Mouse (Mus musculus): ENCODE measurements around the gene Serac1.

Serac1 gene

GRCm38 (mm10) chr17:6079287-6080122, at the start of gene Serac1, which contains the start of gene Gtf2h5:
TSS of gene Serac1 (minus strand) at chr17:6079741.
TSS of gene Gtf2h5 (plus strand) at chr17:6079786.
- peak; percentile 98 for DNase-seq (ENCODE audit: inconsistent ontology term)

- peak; percentile 54 for DNase-seq (ENCODE audit: inconsistent ontology term)
Measured at GRCm38 (mm10) chr17:6128039-6128438, 48.5 kb upstream of the Serac1 start.

- DNase-seq (ENCODE audit: inconsistent ontology term), result no peak
Measured at GRCm38 (mm10) chr17:6125441-6125840, 45.9 kb upstream of the Serac1 start.

- DNase-seq (ENCODE audit: inconsistent ontology term), result no peak
Measured at GRCm38 (mm10) chr17:6123776-6124175, 44.2 kb upstream of the Serac1 start.

GRCm38 (mm10) chr17:6118861-6119260, 39.3 kb upstream of the Serac1 start:
- DNase-seq (ENCODE audit: inconsistent ontology term), result no peak

- no peak for DNase-seq (ENCODE audit: inconsistent ontology term)
Measured at GRCm38 (mm10) chr17:6117917-6118316, 38.4 kb upstream of the Serac1 start.

- peak; percentile 62 for DNase-seq (ENCODE audit: inconsistent ontology term)
Measured at GRCm38 (mm10) chr17:6117148-6117725, 37.7 kb upstream of the Serac1 start.

GRCm38 (mm10) chr17:6115085-6115484, 35.5 kb upstream of the Serac1 start:
- DNase-seq (ENCODE audit: inconsistent ontology term), result no peak

GRCm38 (mm10) chr17:6113653-6114052, 34.1 kb upstream of the Serac1 start:
- DNase-seq (ENCODE audit: inconsistent ontology term), result no peak

GRCm38 (mm10) chr17:6110956-6111355, 31.4 kb upstream of the Serac1 start:
- no peak for DNase-seq (ENCODE audit: inconsistent ontology term)

GRCm38 (mm10) chr17:6108175-6108574, 28.6 kb upstream of the Serac1 start:
- DNase-seq (ENCODE audit: inconsistent ontology term), result peak; percentile 30

GRCm38 (mm10) chr17:6107015-6107601, 27.6 kb upstream of the Serac1 start:
- peak; percentile 60 for DNase-seq (ENCODE audit: inconsistent ontology term)

GRCm38 (mm10) chr17:6106361-6107014, 26.9 kb upstream of the Serac1 start, which contains the start of gene Tulp4:
TSS of gene Tulp4 (plus strand) at chr17:6106437.
- DNase-seq (ENCODE audit: inconsistent ontology term), result peak; percentile 89

- no peak for DNase-seq (ENCODE audit: inconsistent ontology term)
Measured at GRCm38 (mm10) chr17:6103566-6103965, 24.0 kb upstream of the Serac1 start.

- no peak for DNase-seq (ENCODE audit: inconsistent ontology term)
Measured at GRCm38 (mm10) chr17:6102287-6102686, 22.7 kb upstream of the Serac1 start.

GRCm38 (mm10) chr17:6097884-6098283, 18.3 kb upstream of the Serac1 start:
- DNase-seq (ENCODE audit: inconsistent ontology term), result peak; percentile 34

GRCm38 (mm10) chr17:6095579-6095978, 16.0 kb upstream of the Serac1 start:
- no peak for DNase-seq (ENCODE audit: inconsistent ontology term)

- no peak for DNase-seq (ENCODE audit: inconsistent ontology term)
Measured at GRCm38 (mm10) chr17:6091604-6092003, 12.1 kb upstream of the Serac1 start.

- no peak for DNase-seq (ENCODE audit: inconsistent ontology term)
Measured at GRCm38 (mm10) chr17:6083323-6083890, 3.9 kb upstream of the Serac1 start.

- DNase-seq (ENCODE audit: inconsistent ontology term), result no peak
Measured at GRCm38 (mm10) chr17:6073405-6073804, 6.1 kb downstream of the Serac1 start.

- no peak for DNase-seq (ENCODE audit: inconsistent ontology term)
Measured at GRCm38 (mm10) chr17:6069866-6070265, 9.7 kb downstream of the Serac1 start.

- DNase-seq (ENCODE audit: inconsistent ontology term), result no peak
Measured at GRCm38 (mm10) chr17:6067613-6068012, 11.9 kb downstream of the Serac1 start.

All from Muller cell, postnatal 12 days (primary cell).